Mouse (Mus musculus) olfactory bulb, adult 2 months (tissue): ENCODE measurements around the gene Slc34a2. TPM values are rescaled to one million over a fixed set of nuclear protein-coding genes. Genes with fewer than 3 reads are reported as not detected.

ENCODE experiments used
- H3K27ac ChIP-seq: fragments of 200-500 bp; 2 replicates; pipeline ENCODE4 v1.5.1; 2012; ENCODE audit warnings: low read depth, low read length; ENCODE audit not compliant: insufficient read depth
- H3K4me1 ChIP-seq: fragments of 200-500 bp; 2 replicates; pipeline ENCODE4 v1.6.1; 2012; ENCODE audit warnings: low read length; ENCODE audit not compliant: control insufficient read depth, insufficient read depth
- H3K4me3 ChIP-seq: fragments of 200-500 bp; 2 replicates; pipeline ENCODE4 v1.5.1; 2012; ENCODE audit warnings: mild to moderate bottlenecking, low read depth, low read length, moderate library complexity; ENCODE audit not compliant: insufficient read depth
- CTCF ChIP-seq: fragments of 200-500 bp; IDR thresholded peaks from 2 replicates; pipeline ENCODE4 v1.5.1; 2012; ENCODE audit warnings: low read depth, mild to moderate bottlenecking, low read length, moderate library complexity; ENCODE audit not compliant: insufficient read depth
- POLR2A ChIP-seq: fragments of 200-500 bp; IDR thresholded peaks from 2 replicates; pipeline ENCODE4 v1.6.1; 2012; ENCODE audit warnings: mild to moderate bottlenecking, low read depth, low read length, moderate library complexity; ENCODE audit not compliant: insufficient read depth
- WGBS: fragments of 180-500 bp; shearing (Covaris S2); methylation state at CpG from one replicate; pipeline ENCODE4 v1.1.7; 2018; 5-methylcytosine and 5-hydroxymethylcytosine counted together
- polyA plus RNA-seq: library from polyadenylated mRNA; stranded (reverse); fragments of >200 nt; gene quantifications from 2 replicates; pipeline ENCODE4 v1.2.4, GENCODE M21; 2012; ENCODE audit warnings: low replicate concordance; ENCODE audit not compliant: missing spikeins, insufficient read depth, insufficient read length

Gene Slc34a2
- polyA plus RNA-seq, 1 experiment: not detected

- Histone ChIP-seq H3K27ac (no peak overlapping the region), H3K4me1 (no peaks in the 10 kb centered on the region), H3K4me3 (no peak overlapping the region)
- no peak for TF ChIP-seq POLR2A
- no peak for TF ChIP-seq CTCF
- WGBS: 88% methylated on average over 4 of the region's 4 CpGs
These were observed 19.6 kb upstream of the Slc34a2 start for GRCm38 (mm10) chr5:53018316-53018715.

- 91% methylated on average over 2 of the region's 2 CpGs for WGBS
- TF ChIP-seq CTCF (no peak), POLR2A (no peak)
- Histone ChIP-seq H3K27ac (no peak overlapping the region), H3K4me1 (no peaks in the 10 kb centered on the region), H3K4me3 (no peak overlapping the region)
These were observed 14.4 kb upstream of the Slc34a2 start for GRCm38 (mm10) chr5:53023432-53023831.

DNA sequence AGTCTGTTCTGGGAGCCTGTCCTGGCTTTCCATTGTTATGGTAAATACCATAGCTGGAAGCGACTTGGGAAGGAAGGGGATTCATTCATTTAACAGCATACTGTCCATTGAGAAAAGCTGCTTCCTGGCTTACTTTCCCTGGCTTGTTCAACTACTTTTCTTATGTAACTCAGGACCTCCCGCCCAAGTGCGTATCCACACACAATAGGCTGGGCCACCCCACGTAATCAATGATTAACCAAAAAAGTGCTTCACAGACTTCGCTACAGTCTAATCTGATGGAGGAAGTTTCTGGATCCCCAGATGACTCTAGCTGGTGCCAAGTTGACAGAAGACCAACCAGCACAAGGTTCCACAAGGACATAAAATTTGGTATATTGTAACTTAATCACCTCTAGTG, 14.0 kb upstream of the Slc34a2 start:
- Histone ChIP-seq H3K27ac (no peak overlapping the region), H3K4me1 (no peaks in the 10 kb centered on the region), H3K4me3 (no peak overlapping the region)
- WGBS: 81% methylated on average over 5 of the region's 5 CpGs
- no peak for TF ChIP-seq CTCF
- no peak for TF ChIP-seq POLR2A

- H3K27ac ChIP-seq: no peak overlapping the region
- H3K4me3 ChIP-seq: no peak overlapping the region
- no peak for TF ChIP-seq CTCF
- TF ChIP-seq POLR2A: no peak
- no peaks in the 10 kb centered on the region for H3K4me1 ChIP-seq
- WGBS: 50% methylated on average over 8 of the region's 8 CpGs
These were observed 12.5 kb upstream of the Slc34a2 start for GRCm38 (mm10) chr5:53025276-53025973.

DNA sequence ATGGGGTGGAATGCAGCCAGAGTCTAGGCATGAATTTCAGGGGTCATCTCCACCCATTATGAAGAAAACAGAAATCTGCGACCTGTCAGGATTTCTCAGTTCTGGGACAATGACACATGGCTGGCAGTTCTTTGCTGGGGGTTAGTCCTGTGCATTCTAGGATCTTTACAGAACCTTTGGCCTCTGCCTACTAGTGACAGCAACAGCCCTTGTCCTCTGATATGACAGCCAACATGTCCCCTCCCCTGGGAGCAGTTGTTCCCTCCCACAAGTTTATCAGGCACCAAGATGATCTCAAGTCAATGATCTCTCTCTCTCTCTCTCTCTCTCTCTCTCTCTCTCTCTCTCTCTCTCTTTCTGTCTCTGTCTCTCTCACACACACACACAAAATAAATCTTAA, 6.5 kb upstream of the Slc34a2 start:
- 83% methylated on average over 1 of the region's 1 CpGs for WGBS
- H3K4me1 ChIP-seq: no peaks in the 10 kb centered on the region
- TF ChIP-seq CTCF (no peak), POLR2A (no peak)
- no peak overlapping the region for H3K4me3 ChIP-seq
- no peak overlapping the region for H3K27ac ChIP-seq

- H3K27ac ChIP-seq: no peak overlapping the region
- WGBS: 69% methylated on average over 5 of the region's 5 CpGs
- no peak overlapping the region for H3K4me3 ChIP-seq
- H3K4me1 ChIP-seq: no peaks in the 10 kb centered on the region
- TF ChIP-seq CTCF: no peak
- no peak for TF ChIP-seq POLR2A
These were observed 4.3 kb downstream of the Slc34a2 start for GRCm38 (mm10) chr5:53042034-53042748.

DNA sequence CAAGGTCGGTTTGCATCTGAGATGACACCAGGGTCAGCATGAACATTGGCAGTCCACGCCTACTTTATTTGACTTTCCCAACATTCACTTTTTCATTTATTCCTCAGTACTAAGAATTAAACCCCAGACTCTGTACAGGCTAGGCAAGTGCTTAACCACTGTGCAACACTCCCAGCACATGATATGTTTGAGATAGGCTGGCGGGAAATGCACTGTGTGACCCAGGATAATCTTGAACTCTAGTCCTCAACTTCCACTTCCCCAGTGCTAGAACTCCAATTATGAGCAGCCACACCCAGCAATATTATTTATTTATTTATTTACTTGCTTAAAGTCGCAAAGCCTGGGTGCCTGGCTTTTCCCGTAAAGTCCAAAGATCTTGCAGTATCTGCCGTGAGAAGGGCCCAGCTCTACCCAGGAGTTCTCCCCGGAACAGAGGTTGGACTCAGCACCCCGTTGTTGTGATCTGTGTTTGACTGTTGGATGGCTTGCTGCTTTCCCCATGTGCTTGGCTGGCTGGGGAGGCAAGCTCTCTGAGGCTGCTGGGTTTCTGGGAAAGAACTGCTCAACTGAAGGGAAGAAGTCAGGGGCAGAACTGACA, 5.0 kb downstream of the Slc34a2 start:
- 95% methylated on average over 8 of the region's 8 CpGs for WGBS
- no peak for TF ChIP-seq CTCF
- no peak for TF ChIP-seq POLR2A
- no peak overlapping the region for H3K4me3 ChIP-seq
- no peaks in the 10 kb centered on the region for H3K4me1 ChIP-seq
- H3K27ac ChIP-seq: no peak overlapping the region

- 77% methylated on average over 1 of the region's 1 CpGs for WGBS
- H3K4me3 ChIP-seq: no peak overlapping the region
- no peaks in the 10 kb centered on the region for H3K4me1 ChIP-seq
- no peak overlapping the region for H3K27ac ChIP-seq
- TF ChIP-seq CTCF: no peak
- TF ChIP-seq POLR2A: no peak
These were observed 5.8 kb downstream of the Slc34a2 start for GRCm38 (mm10) chr5:53043716-53044115.

- 60% methylated on average over 6 of the region's 6 CpGs for WGBS
- Histone ChIP-seq H3K4me3 (no peak overlapping the region), H3K4me1 (peaks cover 5% of the 10 kb centered on the region), H3K27ac (no peak overlapping the region)
- TF ChIP-seq CTCF (no peak), POLR2A (no peak)
These were observed 10.1 kb downstream of the Slc34a2 start for GRCm38 (mm10) chr5:53047951-53048350.
